Mouse (Mus musculus) thymus, adult 18-20 months (tissue): ENCODE data around the gene Serpina12.

Source experiments
- DNase-seq, 2 experiments: peaks; one replicate each; pipeline ENCODE4 v3.0.0; 2022; ENCODE audit warnings: mixed read lengths in 2 of 2

Serpina12 gene

GRCm38 (mm10) chr12:104002569-104003237, 41.5 kb downstream of the Serpina12 start:
- DNase-seq = no peak

GRCm38 (mm10) chr12:104000594-104000993, 43.6 kb downstream of the Serpina12 start:
- DNase-seq = no peak

- DNase-seq = no peak
These were observed 44.6 kb downstream of the Serpina12 start for GRCm38 (mm10) chr12:103999611-104000010.

GRCm38 (mm10) chr12:103996513-103996912, 47.7 kb downstream of the Serpina12 start:
- DNase-seq = no peak

GRCm38 (mm10) chr12:103995292-103996072, 48.8 kb downstream of the Serpina12 start:
- no peak for DNase-seq

GRCm38 (mm10) chr12:103992945-103993344, 51.3 kb downstream of the Serpina12 start:
- DNase-seq = no peak

- no peak for DNase-seq
These were observed 54.4 kb downstream of the Serpina12 start, which contains the start of gene Serpina11 for GRCm38 (mm10) chr12:103989857-103990256. TSS of gene Serpina11 (minus strand) at chr12:103989957.

GRCm38 (mm10) chr12:103989514-103989767, 54.8 kb downstream of the Serpina12 start:
- no peak for DNase-seq

- DNase-seq = no peak
These were observed 55.3 kb downstream of the Serpina12 start for GRCm38 (mm10) chr12:103988754-103989513.

- no peak for DNase-seq
These were observed 58.4 kb downstream of the Serpina12 start for GRCm38 (mm10) chr12:103985868-103986267.

GRCm38 (mm10) chr12:103984935-103985334, 59.3 kb downstream of the Serpina12 start:
- DNase-seq = no peak

GRCm38 (mm10) chr12:103981646-103982360, 62.4 kb downstream of the Serpina12 start:
- DNase-seq = no peak
